Mouse (Mus musculus) MEL (cell line): ENCODE measurements around the gene Mrps9.

Experiments used
- CTCF ChIP-seq, 3 experiments: IDR thresholded peaks in 2 of 3; conservative IDR thresholded peaks in 1 of 3; 2 replicates each; pipeline ENCODE4 v1.5.1; 2011 to 2012; ENCODE audit warnings: low read length in 3 of 3, low read depth in 2 of 3, mild to moderate bottlenecking in 2 of 3, improper control_type of control experiment in 1 of 3, inconsistent platforms in 1 of 3, mixed read lengths in 1 of 3, moderate library complexity in 1 of 3; ENCODE audit not compliant: control insufficient read depth in 1 of 3, insufficient read depth in 1 of 3, poor library complexity in 1 of 3, severe bottlenecking in 1 of 3
- POLR2A ChIP-seq, 2 experiments: IDR thresholded peaks; 2 replicates each; pipeline ENCODE4 v1.6.1; 2011 to 2012; ENCODE audit warnings: low read length in 2 of 2, mild to moderate bottlenecking in 2 of 2, control low read depth in 1 of 2, improper control_type of control experiment in 1 of 2, low read depth in 1 of 2, moderate library complexity in 1 of 2; ENCODE audit not compliant: control insufficient read depth in 1 of 2, insufficient read depth in 1 of 2, poor library complexity in 1 of 2

DNA sequence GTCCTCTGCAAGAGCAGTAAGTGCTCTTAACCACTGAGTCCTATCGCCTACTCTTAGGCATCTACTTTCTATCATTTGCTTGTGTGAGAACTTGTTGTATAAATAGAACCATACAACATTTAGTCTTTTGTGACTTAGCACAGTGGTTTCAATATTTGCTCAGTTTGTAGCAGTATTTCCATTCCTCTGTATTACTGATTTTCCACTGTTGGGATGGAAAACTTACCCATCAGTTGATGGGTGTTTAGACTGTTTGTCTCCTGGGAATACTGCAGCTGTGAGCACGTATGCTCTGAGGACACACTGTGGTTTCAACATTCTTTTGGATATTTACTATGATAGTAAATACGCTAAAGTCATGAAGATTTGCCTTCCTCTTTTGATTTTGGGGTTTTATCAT lies 16.2 kb downstream of the Mrps9 start:
- TF ChIP-seq CTCF (IDR thresholded peaks at IDR 0.05 in 2 of 3, conservative IDR thresholded peaks at IDR 0.05 in 1 of 3; ENCODE audit: control insufficient read depth in 1 of 3, insufficient read depth in 1 of 3, low read depth in 2 of 3, low read length in 3 of 3, poor library complexity in 1 of 3, severe bottlenecking in 1 of 3): no peak
- TF ChIP-seq POLR2A (IDR thresholded peaks at IDR 0.05; ENCODE audit: control insufficient read depth in 1 of 2, insufficient read depth in 1 of 2, low read depth in 1 of 2, low read length in 2 of 2, poor library complexity in 1 of 2): no peak
